Mouse (Mus musculus): ENCODE results near the gene Rbmx. TPM values are rescaled to one million over a fixed set of nuclear protein-coding genes. Genes with fewer than 3 reads are reported as not detected.

The Rbmx gene
- polyA plus RNA-seq, 1 experiment = 28.7 TPM

DNA sequence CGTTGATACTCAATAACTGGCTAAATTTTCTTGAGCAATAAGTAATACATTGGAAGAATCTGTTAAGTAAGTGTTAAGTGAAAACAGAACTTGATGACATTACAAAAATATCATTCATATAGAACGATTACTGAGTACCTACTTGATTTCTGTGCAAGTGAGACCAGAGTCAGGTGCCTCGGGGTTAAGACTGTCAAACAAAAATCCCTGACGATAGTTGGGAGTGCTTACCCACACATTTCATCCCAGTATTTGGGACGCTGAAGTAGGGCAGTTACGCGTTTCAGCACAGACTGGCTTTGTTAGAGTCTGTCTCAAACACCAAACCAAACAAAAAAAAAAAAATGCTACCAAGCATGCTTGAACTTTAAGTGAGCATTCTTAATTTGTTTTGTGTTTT lies 576 bp upstream of the Rbmx start:
- H3K4me1 ChIP-seq (ENCODE audit: control insufficient read depth, insufficient read depth, low read length) = no peaks in the 10 kb centered on the region
- H3K4me3 ChIP-seq (ENCODE audit: low read depth, low read length) = no peak overlapping the region
- H3K9me3 ChIP-seq (replicated peaks; ENCODE audit: control insufficient read depth, insufficient read depth, low read length, poor library complexity, severe bottlenecking) = no peaks in the 10 kb centered on the region
- peaks cover 16% of the 10 kb centered on the region for H3K36me3 ChIP-seq (ENCODE audit: control insufficient read depth, insufficient read depth, low read length, poor library complexity, severe bottlenecking)
- H3K27me3 ChIP-seq (ENCODE audit: control insufficient read depth, insufficient read depth, low read length, poor library complexity, severe bottlenecking) = no peaks in the 10 kb centered on the region
- H3K27ac ChIP-seq (ENCODE audit: insufficient read depth, low read length) = no peak overlapping the region
- H3K9ac ChIP-seq (ENCODE audit: low read depth, poor library complexity, severe bottlenecking) = no peak overlapping the region
- no peak for TF ChIP-seq CTCF (IDR thresholded peaks at IDR 0.05; ENCODE audit: low read depth, low read length)
- TF ChIP-seq EP300 (IDR thresholded peaks at IDR 0.05; ENCODE audit: insufficient read depth, low read depth, low read length) = no peak
- TF ChIP-seq POLR2A (IDR thresholded peaks at IDR 0.05; ENCODE audit: insufficient read depth, low read length) = no peak

DNA sequence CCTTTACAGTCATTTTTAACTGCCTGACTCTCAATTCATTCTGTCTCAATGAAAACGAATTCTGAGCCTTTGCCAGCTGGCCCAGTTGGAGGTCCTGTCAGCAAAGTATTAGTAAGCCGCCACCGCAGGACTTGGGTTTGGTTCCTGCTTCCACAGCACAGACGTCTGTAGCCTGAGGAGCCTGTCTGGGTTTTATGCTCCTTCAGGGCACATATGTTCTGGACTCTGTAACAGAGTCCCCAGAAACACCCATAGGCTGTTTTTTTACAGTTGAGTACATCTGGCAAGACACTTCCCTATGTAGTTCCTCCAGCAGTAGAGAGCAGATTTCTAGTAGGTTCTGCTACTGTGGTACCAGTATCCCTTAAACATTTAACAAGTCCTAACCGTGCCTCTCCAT lies 11.9 kb downstream of the Rbmx start:
- no peak overlapping the region for H3K9ac ChIP-seq (ENCODE audit: low read depth, poor library complexity, severe bottlenecking)
- H3K27me3 ChIP-seq (ENCODE audit: control insufficient read depth, insufficient read depth, low read length, poor library complexity, severe bottlenecking) = no peaks in the 10 kb centered on the region
- no peak overlapping the region for H3K4me3 ChIP-seq (ENCODE audit: low read depth, low read length)
- H3K9me3 ChIP-seq (replicated peaks; ENCODE audit: control insufficient read depth, insufficient read depth, low read length, poor library complexity, severe bottlenecking) = no peaks in the 10 kb centered on the region
- no peak for TF ChIP-seq EP300 (IDR thresholded peaks at IDR 0.05; ENCODE audit: insufficient read depth, low read depth, low read length)
- no peak for TF ChIP-seq CTCF (IDR thresholded peaks at IDR 0.05; ENCODE audit: low read depth, low read length)
- TF ChIP-seq POLR2A (IDR thresholded peaks at IDR 0.05; ENCODE audit: insufficient read depth, low read length) = no peak
- no peaks in the 10 kb centered on the region for H3K4me1 ChIP-seq (ENCODE audit: control insufficient read depth, insufficient read depth, low read length)
- peaks cover 15% of the 10 kb centered on the region for H3K36me3 ChIP-seq (ENCODE audit: control insufficient read depth, insufficient read depth, low read length, poor library complexity, severe bottlenecking)
- H3K27ac ChIP-seq (ENCODE audit: insufficient read depth, low read length) = no peak overlapping the region; the same call in 1 of the 2 replicates

DNA sequence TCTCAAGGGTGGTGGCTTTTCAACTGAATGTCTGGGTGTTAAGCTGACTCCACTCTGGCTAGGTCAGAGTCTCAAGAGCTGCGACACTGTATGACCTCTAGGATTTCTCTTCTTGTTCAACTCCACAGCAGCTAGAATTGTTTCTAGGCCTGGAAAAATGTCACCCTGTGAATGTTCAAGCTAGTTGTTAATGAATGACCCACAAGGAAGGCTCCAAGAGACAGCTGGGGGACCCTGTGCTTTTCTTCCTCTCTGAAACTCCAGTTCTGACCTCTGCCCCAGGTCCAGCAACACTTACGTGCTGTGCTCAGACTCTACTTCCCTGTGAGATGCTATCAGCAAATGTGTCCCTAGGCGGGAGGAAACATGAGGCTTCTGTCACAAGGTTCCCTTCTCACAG lies 14.3 kb downstream of the Rbmx start:
- H3K36me3 ChIP-seq (ENCODE audit: control insufficient read depth, insufficient read depth, low read length, poor library complexity, severe bottlenecking) = peaks cover 7% of the 10 kb centered on the region
- no peak overlapping the region for H3K27ac ChIP-seq (ENCODE audit: insufficient read depth, low read length)
- H3K9ac ChIP-seq (ENCODE audit: low read depth, poor library complexity, severe bottlenecking) = no peak overlapping the region
- no peak overlapping the region for H3K4me3 ChIP-seq (ENCODE audit: low read depth, low read length)
- H3K4me1 ChIP-seq (ENCODE audit: control insufficient read depth, insufficient read depth, low read length) = no peaks in the 10 kb centered on the region
- no peak for TF ChIP-seq CTCF (IDR thresholded peaks at IDR 0.05; ENCODE audit: low read depth, low read length)
- TF ChIP-seq POLR2A (IDR thresholded peaks at IDR 0.05; ENCODE audit: insufficient read depth, low read length) = no peak
- H3K9me3 ChIP-seq (replicated peaks; ENCODE audit: control insufficient read depth, insufficient read depth, low read length, poor library complexity, severe bottlenecking) = no peaks in the 10 kb centered on the region
- no peaks in the 10 kb centered on the region for H3K27me3 ChIP-seq (ENCODE audit: control insufficient read depth, insufficient read depth, low read length, poor library complexity, severe bottlenecking)

DNA sequence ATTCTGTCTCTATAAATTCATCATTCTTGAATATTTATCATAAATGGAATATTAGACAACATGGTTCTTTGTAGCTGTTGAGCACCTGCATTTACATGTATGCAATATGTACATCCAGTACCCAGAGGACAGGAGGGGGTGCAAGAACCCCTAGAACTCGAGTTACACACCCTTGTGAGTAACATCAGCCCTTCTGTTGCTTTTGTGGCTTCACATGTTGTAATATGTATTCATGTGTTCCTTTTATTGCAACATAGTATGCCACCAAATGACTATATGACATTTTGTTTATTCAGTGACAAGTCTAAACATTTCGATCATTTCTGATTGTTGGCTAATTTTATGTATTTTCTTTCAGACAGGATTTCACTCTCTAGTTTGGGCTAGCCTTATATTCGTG lies 15.7 kb downstream of the Rbmx start:
- Histone ChIP-seq H3K9ac (ENCODE audit: low read depth, poor library complexity, severe bottlenecking) (no peak overlapping the region), H3K4me1 (ENCODE audit: control insufficient read depth, insufficient read depth, low read length) (no peaks in the 10 kb centered on the region), H3K36me3 (ENCODE audit: control insufficient read depth, insufficient read depth, low read length, poor library complexity, severe bottlenecking) (0 out of 2 replicates have a peak, but pooled peaks cover 6% of the 10 kb centered on the region)

DNA sequence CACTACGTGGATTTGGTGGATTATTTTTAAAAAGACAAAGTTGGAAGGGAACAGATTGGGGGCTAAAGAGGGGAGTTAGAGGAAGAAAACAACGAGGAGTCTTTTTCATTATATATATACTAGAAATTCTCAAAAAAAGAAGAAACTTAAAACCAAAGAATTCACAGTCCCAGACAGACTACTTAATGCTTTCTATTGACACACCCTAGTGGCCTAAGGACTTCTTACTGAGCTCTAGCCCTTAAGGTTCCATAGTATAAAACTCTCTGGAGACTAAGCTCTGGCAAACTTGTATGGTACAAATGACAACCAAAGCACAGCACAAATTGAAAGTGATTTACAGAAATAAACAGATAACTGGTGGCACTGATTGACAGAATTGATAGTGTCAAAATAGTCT lies 18.8 kb downstream of the Rbmx start:
- no peak for TF ChIP-seq EP300 (IDR thresholded peaks at IDR 0.05; ENCODE audit: insufficient read depth, low read depth, low read length)
- no peak for TF ChIP-seq CTCF (IDR thresholded peaks at IDR 0.05; ENCODE audit: low read depth, low read length)
- TF ChIP-seq POLR2A (IDR thresholded peaks at IDR 0.05; ENCODE audit: insufficient read depth, low read length) = no peak
- Histone ChIP-seq H3K36me3 (ENCODE audit: control insufficient read depth, insufficient read depth, low read length, poor library complexity, severe bottlenecking) (0 out of 2 replicates have a peak, but pooled peaks cover 6% of the 10 kb centered on the region), H3K9me3 (replicated peaks; ENCODE audit: control insufficient read depth, insufficient read depth, low read length, poor library complexity, severe bottlenecking) (no peaks in the 10 kb centered on the region), H3K27ac (ENCODE audit: insufficient read depth, low read length) (no peak overlapping the region), H3K4me3 (ENCODE audit: low read depth, low read length) (no peak overlapping the region), H3K27me3 (ENCODE audit: control insufficient read depth, insufficient read depth, low read length, poor library complexity, severe bottlenecking) (no peaks in the 10 kb centered on the region), H3K4me1 (ENCODE audit: control insufficient read depth, insufficient read depth, low read length) (no peaks in the 10 kb centered on the region), H3K9ac (ENCODE audit: low read depth, poor library complexity, severe bottlenecking) (no peak overlapping the region)

More for the DNA sequence above, 15.7 kb downstream of the Rbmx start:
- Histone ChIP-seq H3K9me3 (replicated peaks; ENCODE audit: control insufficient read depth, insufficient read depth, low read length, poor library complexity, severe bottlenecking) (no peaks in the 10 kb centered on the region), H3K27ac (ENCODE audit: insufficient read depth, low read length) (no peak overlapping the region), H3K4me3 (ENCODE audit: low read depth, low read length) (no peak overlapping the region), H3K27me3 (ENCODE audit: control insufficient read depth, insufficient read depth, low read length, poor library complexity, severe bottlenecking) (no peaks in the 10 kb centered on the region)
- TF ChIP-seq EP300 (IDR thresholded peaks at IDR 0.05; ENCODE audit: insufficient read depth, low read depth, low read length) (no peak), CTCF (IDR thresholded peaks at IDR 0.05; ENCODE audit: low read depth, low read length) (no peak), POLR2A (IDR thresholded peaks at IDR 0.05; ENCODE audit: insufficient read depth, low read length) (no peak)

DNA sequence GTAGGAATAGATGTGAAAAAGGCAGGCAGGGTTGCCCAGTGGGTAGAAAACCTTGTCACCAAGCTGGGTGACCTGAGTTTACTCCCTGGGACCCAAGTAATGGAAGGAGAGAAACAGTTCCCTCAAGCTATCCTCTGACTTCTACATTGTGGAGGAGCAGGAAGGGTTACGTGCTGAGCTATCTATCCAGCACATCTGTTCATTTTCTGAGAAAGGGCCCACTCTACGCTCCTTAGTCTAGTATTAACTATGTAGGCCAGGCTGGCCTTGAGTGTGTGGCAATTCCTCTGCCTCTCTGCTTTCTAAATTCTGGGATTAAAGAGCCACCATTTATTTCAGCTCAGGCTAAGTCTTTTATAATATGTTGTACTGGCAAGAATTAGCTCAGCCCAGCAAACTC lies 19.3 kb downstream of the Rbmx start:
- Histone ChIP-seq H3K27me3 (ENCODE audit: control insufficient read depth, insufficient read depth, low read length, poor library complexity, severe bottlenecking) (no peaks in the 10 kb centered on the region), H3K27ac (ENCODE audit: insufficient read depth, low read length) (no peak overlapping the region), H3K9ac (ENCODE audit: low read depth, poor library complexity, severe bottlenecking) (no peak overlapping the region), H3K9me3 (replicated peaks; ENCODE audit: control insufficient read depth, insufficient read depth, low read length, poor library complexity, severe bottlenecking) (no peaks in the 10 kb centered on the region), H3K4me3 (ENCODE audit: low read depth, low read length) (no peak overlapping the region), H3K4me1 (ENCODE audit: control insufficient read depth, insufficient read depth, low read length) (no peaks in the 10 kb centered on the region), H3K36me3 (ENCODE audit: control insufficient read depth, insufficient read depth, low read length, poor library complexity, severe bottlenecking) (0 out of 2 replicates have a peak, but pooled peaks cover 6% of the 10 kb centered on the region)
- TF ChIP-seq EP300 (IDR thresholded peaks at IDR 0.05; ENCODE audit: insufficient read depth, low read depth, low read length) (no peak), CTCF (IDR thresholded peaks at IDR 0.05; ENCODE audit: low read depth, low read length) (no peak), POLR2A (IDR thresholded peaks at IDR 0.05; ENCODE audit: insufficient read depth, low read length) (no peak)
